Mouse (Mus musculus): ENCODE measurements around the gene Fyb2. TPM values are rescaled to one million over a fixed set of nuclear protein-coding genes. Genes with fewer than 3 reads are reported as not detected.

The Fyb2 gene
- polyA plus RNA-seq, 1 experiment from 2014 or later, result 0.15 TPM

DNA sequence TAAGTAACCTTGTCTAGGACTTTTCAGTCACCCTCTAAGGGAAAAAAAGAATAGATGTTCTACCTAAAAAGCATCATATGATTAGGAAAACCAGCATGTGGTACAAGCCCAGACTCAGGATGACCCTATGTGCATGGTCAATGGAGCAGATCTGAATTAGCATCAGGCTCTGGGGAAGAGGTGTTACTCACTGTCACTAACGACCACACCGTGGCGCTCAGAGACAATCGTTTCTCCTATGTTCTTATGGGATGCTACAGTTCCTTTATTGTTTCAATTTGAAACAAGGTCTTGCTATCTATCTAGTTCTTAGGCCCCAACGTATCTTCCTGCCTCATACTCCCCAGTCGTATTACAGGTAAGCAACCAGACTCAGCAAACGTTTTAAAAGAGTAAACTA is 119.9 kb downstream of the Fyb2 start:
- Histone ChIP-seq H3K36me3 (no peaks in the 10 kb centered on the region), H3K4me1 (no peaks in the 10 kb centered on the region), H3K9me3 (replicated peaks) (no peaks in the 10 kb centered on the region), H3K27me3 (no peaks in the 10 kb centered on the region), H3K9ac (no peak overlapping the region), H3K4me2 (replicated peaks) (no peak overlapping the region), H3K4me3 (no peak overlapping the region), H3K27ac (no peak overlapping the region)
- 50% methylated on average over 7 of the region's 7 CpGs for WGBS
- ATAC-seq (ENCODE audit: low FRiP score), result no peak

DNA sequence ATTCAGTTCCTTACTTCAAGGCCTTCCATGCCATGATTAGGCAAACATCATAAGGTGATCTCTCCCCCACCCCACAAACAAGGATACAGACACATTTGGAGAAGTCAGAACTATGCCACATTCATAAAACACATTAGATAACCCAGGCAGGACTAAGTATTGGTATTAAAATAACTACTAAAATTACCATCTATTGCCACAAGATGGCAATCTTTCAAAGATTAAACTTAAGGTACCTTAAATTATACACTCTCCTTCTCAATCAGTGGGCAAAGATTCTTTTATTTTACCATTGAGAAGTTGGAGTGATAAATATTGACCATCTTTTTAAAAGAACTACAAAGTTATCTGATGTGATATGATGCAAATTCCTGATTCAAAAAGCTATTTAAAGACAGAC is 121.0 kb downstream of the Fyb2 start:
- no peak overlapping the region for H3K27ac ChIP-seq
- no peak for ATAC-seq (ENCODE audit: low FRiP score)
- H3K9me3 ChIP-seq (replicated peaks), result no peaks in the 10 kb centered on the region
- H3K4me1 ChIP-seq, result no peaks in the 10 kb centered on the region
- no peaks in the 10 kb centered on the region for H3K27me3 ChIP-seq
- H3K4me3 ChIP-seq, result no peak overlapping the region
- H3K9ac ChIP-seq, result no peak overlapping the region
- H3K4me2 ChIP-seq (replicated peaks), result no peak overlapping the region
- H3K36me3 ChIP-seq, result no peaks in the 10 kb centered on the region

DNA sequence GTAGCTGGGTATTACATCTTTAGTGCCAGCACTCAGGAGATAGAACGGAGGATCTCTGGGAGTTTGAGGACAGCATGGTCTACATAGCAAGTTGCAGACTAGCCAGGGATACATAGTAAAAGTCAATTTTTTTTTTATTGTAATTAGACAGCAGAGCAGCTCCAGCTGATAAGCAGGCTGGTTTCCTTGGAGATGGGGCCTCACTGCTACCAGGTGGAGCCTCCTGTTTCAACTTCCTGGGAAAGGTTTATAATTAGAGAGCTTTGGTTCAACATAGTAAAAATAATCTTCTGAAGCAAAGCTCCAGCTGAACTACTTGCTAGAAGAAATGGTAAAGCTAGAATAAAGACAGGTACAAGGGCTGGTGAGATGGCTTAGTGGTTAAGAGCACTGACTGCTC is 136.8 kb downstream of the Fyb2 start:
- Histone ChIP-seq H3K27me3 (no peaks in the 10 kb centered on the region), H3K27ac (no peak overlapping the region), H3K9me3 (replicated peaks) (no peaks in the 10 kb centered on the region), H3K9ac (no peak overlapping the region), H3K36me3 (peaks cover 5% of the 10 kb centered on the region; the same call in 1 of the 2 replicates), H3K4me2 (replicated peaks) (no peak overlapping the region), H3K4me3 (no peak overlapping the region), H3K4me1 (no peaks in the 10 kb centered on the region)
- ATAC-seq (ENCODE audit: low FRiP score), result no peak
- 86% methylated on average over 1 of the region's 1 CpGs for WGBS

DNA sequence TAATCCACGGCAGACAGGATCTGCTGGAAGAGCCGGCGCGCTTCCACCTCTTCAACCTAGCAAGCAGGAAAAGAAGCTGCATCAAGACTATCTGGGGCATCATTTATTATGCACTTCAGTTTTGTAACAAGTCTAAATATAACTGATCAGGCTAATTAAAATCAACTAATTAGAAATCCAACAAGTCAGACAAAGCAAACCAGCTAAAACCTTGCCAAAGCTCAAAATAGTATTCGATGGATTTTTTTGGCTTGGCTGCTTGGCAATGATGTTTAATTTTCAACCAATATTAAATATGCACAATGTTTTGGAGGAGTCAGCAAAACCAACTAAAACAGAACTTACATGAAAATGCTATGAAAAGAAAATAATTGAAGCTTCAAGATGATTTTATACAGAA is 138.0 kb downstream of the Fyb2 start:
- H3K36me3 ChIP-seq, result peaks cover 5% of the 10 kb centered on the region; the same call in 1 of the 2 replicates
- no peaks in the 10 kb centered on the region for H3K27me3 ChIP-seq
- H3K9me3 ChIP-seq (replicated peaks), result no peaks in the 10 kb centered on the region
- H3K4me1 ChIP-seq, result no peaks in the 10 kb centered on the region
- H3K4me2 ChIP-seq (replicated peaks), result no peak overlapping the region
- 93% methylated on average over 5 of the region's 5 CpGs for WGBS
- no peak overlapping the region for H3K27ac ChIP-seq
- no peak overlapping the region for H3K9ac ChIP-seq
- ATAC-seq (ENCODE audit: low FRiP score), result no peak
- H3K4me3 ChIP-seq, result no peak overlapping the region

Other genes with a start within 250 kb of the Fyb2 start
- gene C8b, start 147.1 kb upstream of the Fyb2 start, polyA plus RNA-seq (2016; fragmentation: Nextera tagmentation; extraction: Ambion mirVana), result not detected in 2 replicates
- not detected in 2 replicates for gene Gm17662, start 56.1 kb upstream of the Fyb2 start, polyA plus RNA-seq (2016; fragmentation: Nextera tagmentation; extraction: Ambion mirVana)
- gene C8a, start 37.1 kb upstream of the Fyb2 start, polyA plus RNA-seq (2016; fragmentation: Nextera tagmentation; extraction: Ambion mirVana), result not detected in 2 replicates
- 7.0 and 9.2 TPM in 2 replicates for gene Prkaa2, start 196.4 kb downstream of the Fyb2 start, polyA plus RNA-seq (2016; fragmentation: Nextera tagmentation; extraction: Ambion mirVana)
- gene Plpp3, start 243.9 kb downstream of the Fyb2 start, polyA plus RNA-seq (2016; fragmentation: Nextera tagmentation; extraction: Ambion mirVana), result 91.5 and 91.7 TPM in 2 replicates

Measured in hindbrain, embryonic 12.5 days (tissue).